ENCODE assay signal across 16 mouse cellular contexts in the genomic region with DNA sequence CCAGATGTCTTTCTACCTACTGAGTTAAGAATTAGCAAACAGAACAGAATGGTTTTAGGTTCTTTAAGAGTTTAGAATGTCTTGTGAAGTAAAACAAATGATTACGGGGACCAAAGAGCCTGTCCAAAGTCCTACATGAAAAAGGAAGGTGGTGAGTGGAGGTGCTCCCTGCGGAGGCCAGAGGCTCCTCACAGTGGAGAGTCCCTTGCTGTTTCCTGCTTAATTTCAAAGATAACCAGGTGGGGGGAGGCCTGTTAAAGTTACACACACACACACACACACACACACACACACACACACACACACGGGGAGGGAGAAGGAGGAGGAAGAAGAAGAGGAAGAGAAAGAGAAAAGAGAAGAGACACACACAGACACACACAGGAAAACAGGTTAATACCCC.
DNase-seq lines count a peak whose midpoint lies in the region; ATAC-seq lines count a peak whose summit lies in the region.
"Had no signal": no experiment of that assay in that cellular context is flagged by ENCODE, and none has a peak within 500 bp of the region (broad histone marks: within the 10 kb centered on the region; RNA-seq: fewer than 3 reads in every experiment).

No protein-coding gene starts in this region.

- no peaks in the 10 kb centered on the region for H3K27me3 ChIP-seq in heart, embryonic 14.5 days (ENCODE audit: control insufficient read depth, insufficient read depth, low read length)
- no peaks in the 10 kb centered on the region for H3K27me3 ChIP-seq in forebrain, embryonic 16.5 days (replicated peaks; ENCODE audit: control insufficient read depth, insufficient read depth, low read length)
- no peaks in the 10 kb centered on the region for H3K27me3 ChIP-seq in midbrain, embryonic 10.5 days (ENCODE audit: low read depth, poor library complexity, severe bottlenecking)
- H3K27me3 ChIP-seq in stomach, embryonic 14.5 days (ENCODE audit: control insufficient read depth, insufficient read depth, low read length), result no peaks in the 10 kb centered on the region
- no peaks in the 10 kb centered on the region for H3K27me3 ChIP-seq in liver, embryonic 11.5 days (replicated peaks; ENCODE audit: control insufficient read depth, insufficient read depth, low read length)
- H3K27me3 ChIP-seq: limb, embryonic 12.5 days; Patski had no signal

- H3K9ac ChIP-seq in heart, embryonic 14.5 days (ENCODE audit: low read length), result 0 out of 2 replicates have a peak overlapping the region, but pooled peaks have one; percentile 26
- no peak overlapping the region for H3K9ac ChIP-seq in forebrain, embryonic 16.5 days (replicated peaks; ENCODE audit: low read depth, low read length)
- no peak overlapping the region for H3K9ac ChIP-seq in stomach, embryonic 14.5 days (replicated peaks; ENCODE audit: low read depth, low read length)
- H3K9ac ChIP-seq in liver, embryonic 11.5 days (ENCODE audit: low read depth, low read length), result no peak overlapping the region

- no peak overlapping the region for H3K4me2 ChIP-seq in heart, embryonic 14.5 days (ENCODE audit: low read length)
- H3K4me2 ChIP-seq in forebrain, embryonic 16.5 days (ENCODE audit: low read length), result no peak overlapping the region
- no peak overlapping the region for H3K4me2 ChIP-seq in stomach, embryonic 14.5 days (replicated peaks; ENCODE audit: low read depth, low read length)
- H3K4me2 ChIP-seq in liver, embryonic 11.5 days, result no peak overlapping the region
- H3K4me2 ChIP-seq: limb, embryonic 12.5 days; lung, embryonic 14.5 days had no signal

- H3K36me3 ChIP-seq in heart, embryonic 14.5 days (ENCODE audit: control insufficient read depth, insufficient read depth, low read length), result no peaks in the 10 kb centered on the region
- no peaks in the 10 kb centered on the region for H3K36me3 ChIP-seq in forebrain, embryonic 16.5 days (ENCODE audit: control insufficient read depth, insufficient read depth)
- peaks cover 2% of the 10 kb centered on the region; the same call in 1 of the 2 replicates for H3K36me3 ChIP-seq in midbrain, embryonic 10.5 days
- H3K36me3 ChIP-seq in stomach, embryonic 14.5 days (ENCODE audit: control insufficient read depth, insufficient read depth, low read length), result no peaks in the 10 kb centered on the region
- no peaks in the 10 kb centered on the region for H3K36me3 ChIP-seq in liver, embryonic 11.5 days (ENCODE audit: control insufficient read depth, insufficient read depth, low read length)
- H3K36me3 ChIP-seq: limb, embryonic 12.5 days had no signal

- DNase-seq in heart, adult 9 months (ENCODE audit: low spot score in 2 of 2), result no peak
- no peak for DNase-seq in midbrain, embryonic 10.5 days (ENCODE audit: low spot score)
- no peak for DNase-seq in liver, embryonic 11.5 days (ENCODE audit: low spot score)
- no peak for DNase-seq in gastrocnemius, adult 18-20 months (ENCODE audit: low spot score)
- DNase-seq: adrenal gland, adult 2 months; heart, adult 2 months; kidney, adult 11 months; right cerebral cortex, postnatal 14 days; thymus, adult 2 months had no signal

- H3K27ac ChIP-seq in heart, embryonic 14.5 days (replicated peaks in 1 of 2; ENCODE audit: control insufficient read depth in 1 of 2, insufficient read depth in 1 of 2, low read depth in 2 of 2, low read length in 2 of 2), result no peak overlapping the region; a peak in 1 of 4 replicates
- H3K27ac ChIP-seq in forebrain, embryonic 16.5 days (ENCODE audit: low read length), result peak overlapping the region; percentile 84
- peak overlapping the region; percentile 87 for H3K27ac ChIP-seq in midbrain, embryonic 10.5 days (replicated peaks)
- peak overlapping the region; percentile 48; the same call in 1 of the 2 replicates for H3K27ac ChIP-seq in stomach, embryonic 14.5 days (ENCODE audit: low read length)
- H3K27ac ChIP-seq in liver, embryonic 11.5 days (ENCODE audit: low read depth, low read length), result no peak overlapping the region
- H3K27ac ChIP-seq: heart, adult 2 months; limb, embryonic 12.5 days had no signal

- H3K9me3 ChIP-seq in heart, embryonic 14.5 days (ENCODE audit: control insufficient read depth, low read length), result no peaks in the 10 kb centered on the region
- H3K9me3 ChIP-seq in forebrain, embryonic 16.5 days (ENCODE audit: control insufficient read depth, low read length), result no peaks in the 10 kb centered on the region
- H3K9me3 ChIP-seq in midbrain, embryonic 10.5 days (replicated peaks), result no peaks in the 10 kb centered on the region
- no peaks in the 10 kb centered on the region for H3K9me3 ChIP-seq in stomach, embryonic 14.5 days (ENCODE audit: control insufficient read depth, low read depth, low read length)
- H3K9me3 ChIP-seq in liver, embryonic 11.5 days (ENCODE audit: control insufficient read depth, low read length), result no peaks in the 10 kb centered on the region
- H3K9me3 ChIP-seq: limb, embryonic 12.5 days had no signal

- H3K4me1 ChIP-seq in heart, embryonic 14.5 days (ENCODE audit: control insufficient read depth in 2 of 2, insufficient read depth in 2 of 2, low read length in 2 of 2), result peaks cover 17 to 27% of the 10 kb centered on the region in 2 experiments
- peaks cover 24% of the 10 kb centered on the region for H3K4me1 ChIP-seq in forebrain, embryonic 16.5 days (replicated peaks; ENCODE audit: control insufficient read depth, insufficient read depth, low read length)
- peaks cover 46% of the 10 kb centered on the region for H3K4me1 ChIP-seq in midbrain, embryonic 10.5 days
- H3K4me1 ChIP-seq in stomach, embryonic 14.5 days (ENCODE audit: control insufficient read depth, insufficient read depth, low read length), result peaks cover 34% of the 10 kb centered on the region
- H3K4me1 ChIP-seq in liver, embryonic 11.5 days (replicated peaks; ENCODE audit: control insufficient read depth, insufficient read depth, low read length), result peaks cover 23% of the 10 kb centered on the region

- 14% methylated on average over 3 of the region's 3 CpGs for WGBS in heart, embryonic 14.5 days
- WGBS in forebrain, embryonic 16.5 days, result 32% methylated on average over 2 of the region's 3 CpGs
- 32% methylated on average over 3 of the region's 3 CpGs for WGBS in midbrain, embryonic 10.5 days
- WGBS in stomach, embryonic 14.5 days, result 23% methylated on average over 3 of the region's 3 CpGs
- WGBS in liver, embryonic 11.5 days, result 20% methylated on average over 3 of the region's 3 CpGs

- H3K4me3 ChIP-seq in heart, embryonic 14.5 days (ENCODE audit: control insufficient read depth in 1 of 2, insufficient read depth in 1 of 2, low read depth in 1 of 2, low read length in 2 of 2), result no peak overlapping the region
- no peak overlapping the region for H3K4me3 ChIP-seq in forebrain, embryonic 16.5 days (replicated peaks; ENCODE audit: low read length)
- H3K4me3 ChIP-seq in midbrain, embryonic 10.5 days, result no peak overlapping the region
- no peak overlapping the region for H3K4me3 ChIP-seq in stomach, embryonic 14.5 days (ENCODE audit: low read depth, low read length)
- no peak overlapping the region for H3K4me3 ChIP-seq in liver, embryonic 11.5 days (ENCODE audit: low read depth, low read length)
- H3K4me3 ChIP-seq: heart, adult 2 months; limb, embryonic 12.5 days had no signal

- ATAC-seq in heart, embryonic 14.5 days (ENCODE audit: insufficient number of reproducible peaks, insufficient read depth, low FRiP score, low read depth), result no peak
- no peak for ATAC-seq in forebrain, embryonic 16.5 days
- ATAC-seq in stomach, embryonic 14.5 days (ENCODE audit: insufficient number of reproducible peaks, insufficient read depth, low FRiP score, low read depth), result no peak
- no peak for ATAC-seq in liver, embryonic 11.5 days (replicated peaks; ENCODE audit: low FRiP score)
- no peak for ATAC-seq in CD4-positive, CD25-positive, alpha-beta regulatory T cell, adult 4 months
- ATAC-seq: Patski had no signal

Comparison
In these comparisons a context has a peak if more than half of its experiments do, and no peak if none do; other contexts are left out.
1. H3K27ac ChIP-seq: peak in forebrain, embryonic 16.5 days (single experiment), midbrain, embryonic 10.5 days (single experiment) and stomach, embryonic 14.5 days (single experiment); none in heart, embryonic 14.5 days (0 of 2) and liver, embryonic 11.5 days (single experiment).